Mouse (Mus musculus): ENCODE measurements around the gene Gm5797. TPM values are rescaled to one million over a fixed set of nuclear protein-coding genes. Genes with fewer than 3 reads are reported as not detected.

Gene Gm5797
- not detected in 2 replicates for polyA plus RNA-seq (2012; rRNA removed; ENCODE audit: low replicate concordance)

GRCm38 (mm10) chr14:7332295-7332694, at the start of gene Gm5797:
TSS of gene Gm5797 (minus strand) at chr14:7332395.

GRCm38 (mm10) chr14:7365034-7365433, 32.8 kb upstream of the Gm5797 start, which contains the start of gene Gm8374:
TSS of gene Gm8374 (minus strand) at chr14:7365134.

GRCm38 (mm10) chr14:7314661-7315060, 17.5 kb downstream of the Gm5797 start, which contains the start of gene Gm3739:
TSS of gene Gm3739 (minus strand) at chr14:7315049.

Other genes with a start within 250 kb of the Gm5797 start
- 0.13 TPM in 1 of 2 replicates, not detected in the other for gene Gm3696, start 231.8 kb downstream of the Gm5797 start, polyA plus RNA-seq (2012; rRNA removed; ENCODE audit: low replicate concordance)
- not detected in 2 replicates for gene Gm6676, start 207.0 kb downstream of the Gm5797 start, polyA plus RNA-seq (2012; rRNA removed; ENCODE audit: low replicate concordance)
- gene Gm3512, start 157.9 kb downstream of the Gm5797 start, polyA plus RNA-seq (2012; rRNA removed; ENCODE audit: low replicate concordance) = 0.17 TPM in 1 of 2 replicates, not detected in the other
- not detected in 2 replicates for gene Gm16434, start 137.9 kb downstream of the Gm5797 start, polyA plus RNA-seq (2012; rRNA removed; ENCODE audit: low replicate concordance)
- not detected in 2 replicates for gene Gm3727, start 67.7 kb downstream of the Gm5797 start, polyA plus RNA-seq (2012; rRNA removed; ENCODE audit: low replicate concordance)
- gene Gm3739, start 17.3 kb downstream of the Gm5797 start, polyA plus RNA-seq (2012; rRNA removed; ENCODE audit: low replicate concordance) = 0.11 and 0.29 TPM in 2 replicates
- gene Gm8374, start 32.7 kb upstream of the Gm5797 start, polyA plus RNA-seq (2012; rRNA removed; ENCODE audit: low replicate concordance) = not detected in 2 replicates
- gene Gm3755, start 118.5 kb upstream of the Gm5797 start, polyA plus RNA-seq (2012; rRNA removed; ENCODE audit: low replicate concordance) = not detected in 2 replicates
- gene Gm3752, start 151.4 kb upstream of the Gm5797 start, polyA plus RNA-seq (2012; rRNA removed; ENCODE audit: low replicate concordance) = not detected in 2 replicates
- gene Gm3558, start 236.2 kb upstream of the Gm5797 start, polyA plus RNA-seq (2012; rRNA removed; ENCODE audit: low replicate concordance) = 0.11 and 0.22 TPM in 2 replicates

All from mammary gland, adult 2 months (tissue).